ENCODE assay signal across 8 mouse cellular contexts in the genomic region with DNA sequence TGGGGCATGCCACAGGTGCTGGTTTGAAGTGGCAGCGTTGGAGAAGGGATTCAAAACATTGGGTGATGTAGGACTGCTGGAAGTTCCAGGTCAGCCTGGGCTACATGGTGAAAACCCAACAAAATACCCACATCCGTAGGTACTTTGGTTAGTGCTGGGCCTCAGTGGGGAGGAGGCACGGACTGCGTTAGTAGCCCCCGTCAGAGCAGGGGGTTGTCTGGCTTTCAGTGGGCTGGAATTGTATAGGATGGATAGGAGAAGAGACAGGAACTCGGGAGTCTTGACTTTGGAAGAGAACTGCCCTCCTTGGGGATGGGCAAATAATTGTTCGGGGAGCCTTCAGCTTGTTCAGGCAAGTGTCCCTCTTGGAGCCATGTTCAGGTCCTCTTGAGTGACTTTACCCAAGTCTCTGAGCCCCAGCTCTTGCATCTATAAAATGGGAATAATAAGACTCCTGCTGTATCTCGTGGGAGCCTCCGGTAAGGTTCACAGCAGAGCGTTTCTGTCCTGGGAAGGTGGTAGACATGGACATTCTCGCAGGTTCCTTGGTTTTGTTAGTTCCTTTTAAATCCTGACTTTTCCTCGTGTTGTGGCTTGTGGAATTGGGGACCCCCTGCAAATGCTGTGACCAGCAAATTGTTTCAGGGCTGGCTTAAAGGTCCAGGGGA. TPM values are rescaled to one million over a fixed set of nuclear protein-coding genes. Genes with fewer than 3 reads are reported as not detected.
DNase-seq lines count a peak whose midpoint lies in the region; ATAC-seq and TF ChIP-seq lines count a peak whose summit lies in the region.

No protein-coding gene starts in this region.

- 9% methylated on average over 12 of the region's 12 CpGs for WGBS in heart, embryonic 13.5 days
- 11% methylated on average over 12 of the region's 12 CpGs for WGBS in forebrain, postnatal 0 days
- 32% methylated on average over 12 of the region's 12 CpGs for WGBS in macrophage (ENCODE audit: missing documents)

- H3K79me2 ChIP-seq in macrophage (ENCODE audit: inconsistent target) = peaks cover 61% of the 10 kb centered on the region

- peak overlapping the region; percentile 96 for H3K9ac ChIP-seq in heart, embryonic 13.5 days
- peak overlapping the region; percentile 94 for H3K9ac ChIP-seq in ES-E14 (ENCODE audit: insufficient read depth, low read depth, low read length, poor library complexity, severe bottlenecking)
- peak overlapping the region; percentile 99 for H3K9ac ChIP-seq in forebrain, postnatal 0 days

- H3K27ac ChIP-seq in heart, embryonic 13.5 days (replicated peaks) = peak overlapping the region; percentile 97
- peak overlapping the region; percentile 26; the same call in 1 of the 2 replicates for H3K27ac ChIP-seq in ES-E14 (ENCODE audit: insufficient read depth, low read depth, low read length, poor library complexity, severe bottlenecking)
- H3K27ac ChIP-seq in forebrain, postnatal 0 days (ENCODE audit: low read depth, low read length) = peak overlapping the region; percentile 100
- 0 out of 2 replicates have a peak overlapping the region, but pooled peaks have one; percentile 36 for H3K27ac ChIP-seq in macrophage

- no peak for DNase-seq in heart, adult 8-10 months (ENCODE audit: low spot score)
- DNase-seq in ES-E14 (ENCODE audit: low read depth, low spot score) = no peak
- no peak for DNase-seq in forebrain, postnatal 0 days
- no peak for DNase-seq in right cerebral cortex, adult 2 months (ENCODE audit: low spot score in 2 of 2)
- DNase-seq in frontal cortex, postnatal 36 days (ENCODE audit: low spot score in 2 of 2) = no peak
- no peak for DNase-seq in frontal cortex, postnatal 25 days (ENCODE audit: low spot score in 2 of 2)

- no peak for TF ChIP-seq CTCF in forebrain, postnatal 0 days (IDR thresholded peaks at IDR 0.05; ENCODE audit: low read depth)

- no peaks in the 10 kb centered on the region for H3K36me3 ChIP-seq in heart, embryonic 13.5 days
- H3K36me3 ChIP-seq in ES-E14 (ENCODE audit: control insufficient read depth, insufficient read depth, low read length, poor library complexity, severe bottlenecking) = no peaks in the 10 kb centered on the region
- H3K36me3 ChIP-seq in forebrain, postnatal 0 days (ENCODE audit: insufficient read depth) = no peaks in the 10 kb centered on the region
- no peaks in the 10 kb centered on the region for H3K36me3 ChIP-seq in macrophage (ENCODE audit: inconsistent target)

- no peaks in the 10 kb centered on the region for H3K27me3 ChIP-seq in heart, embryonic 13.5 days (replicated peaks)
- H3K27me3 ChIP-seq in forebrain, postnatal 0 days (ENCODE audit: insufficient read depth, low read length) = no peaks in the 10 kb centered on the region

- ATAC-seq in heart, embryonic 13.5 days (ENCODE audit: extremely low read depth, insufficient number of reproducible peaks, low FRiP score, low TSS enrichment) = no peak
- no peak; the same call in 1 of the 2 replicates for ATAC-seq in forebrain, postnatal 0 days

- in situ Hi-C loops in ES-E14 (cut with MboI; ENCODE audit: low sequenced_read_pairs in 2 of 2, unreplicated experiment in 2 of 2) = no loop called here

- H3K9me3 ChIP-seq in heart, embryonic 13.5 days = no peaks in the 10 kb centered on the region
- H3K9me3 ChIP-seq in ES-E14 (ENCODE audit: control insufficient read depth, insufficient read depth, low read depth, low read length) = no peaks in the 10 kb centered on the region
- no peaks in the 10 kb centered on the region for H3K9me3 ChIP-seq in forebrain, postnatal 0 days (ENCODE audit: low read length)

- H3K4me3 ChIP-seq in heart, embryonic 13.5 days = peak overlapping the region; percentile 75
- H3K4me3 ChIP-seq in ES-E14 (ENCODE audit: insufficient read depth in 1 of 2, low read depth in 1 of 2, low read length in 2 of 2, poor library complexity in 1 of 2, severe bottlenecking in 1 of 2) (peak overlapping the region; percentile 68 to 93), macrophage (ENCODE audit: inconsistent target) (peak overlapping the region; percentile 85)
- H3K4me3 ChIP-seq in forebrain, postnatal 0 days (ENCODE audit: low read depth, low read length) = peak overlapping the region; percentile 93

- peaks cover 63% of the 10 kb centered on the region for H3K4me1 ChIP-seq in heart, embryonic 13.5 days
- peaks cover 8 to 34% of the 10 kb centered on the region in 2 experiments for H3K4me1 ChIP-seq in ES-E14 (ENCODE audit: control insufficient read depth in 2 of 2, insufficient read depth in 2 of 2, low read length in 2 of 2, poor library complexity in 1 of 2)
- peaks cover 35% of the 10 kb centered on the region for H3K4me1 ChIP-seq in forebrain, postnatal 0 days (ENCODE audit: insufficient read depth)

- H3K4me2 ChIP-seq in heart, embryonic 13.5 days = peak overlapping the region; percentile 89
- H3K4me2 ChIP-seq in forebrain, postnatal 0 days (ENCODE audit: low read depth) = peak overlapping the region; percentile 62

TF ChIP-seq in ES-E14, 5 proteins besides CTCF, POLR2A, EP300 and RAD21:
- TF ChIP-seq MAFK (IDR thresholded peaks at IDR 0.05; ENCODE audit: insufficient read depth, low read depth, low read length) (no peak), ZNF384 (IDR thresholded peaks at IDR 0.05; ENCODE audit: low read depth, low read length) (no peak), ZC3H11A (IDR thresholded peaks at IDR 0.05; ENCODE audit: borderline replicate concordance, low read depth, low read length) (no peak), HCFC1 (IDR thresholded peaks at IDR 0.05; ENCODE audit: borderline replicate concordance, insufficient read depth, low read length) (no peak), CHD2 (IDR thresholded peaks at IDR 0.05; ENCODE audit: low read depth, low read length) (no peak)

RNA-seq across cellular contexts. Expression of a gene that starts 1.6 kb away (rescaled TPM):
- polyA plus RNA-seq in heart, embryonic 13.5 days (2015; fragmentation: Nextera tagmentation; extraction: Ambion mirVana) = 24.5 and 25.1 TPM in 2 replicates
- 10 to 100 TPM; 83.5 to 94.1 (median 89.2) TPM for total RNA-seq in heart, adult 8-10 months (2022)
- total RNA-seq in ES-E14 (2012; rRNA removed) = 75.1 and 88.5 TPM in 2 replicates
- total RNA-seq in forebrain, postnatal 0 days (2014; rRNA removed) = 92.1 and 131 TPM in 2 replicates
- 40.7 and 60.4 TPM in 2 replicates for polyA plus RNA-seq in forebrain, postnatal 0 days (2015; fragmentation: Nextera tagmentation; extraction: Ambion mirVana)
- 100 to 1,000 TPM in 8 of 26 experiments, 10 to 100 TPM in 18; 40.4 to 240 (median 83.4) TPM for total RNA-seq in macrophage (2018; cell fraction: chromatin; rRNA removed)
- 10 to 100 TPM; 22.1 to 56.8 (median 40.4) TPM for total RNA-seq in macrophage (2018; cell fraction: cytosol; rRNA removed)
- 10 to 100 TPM; 46.0 to 87.3 (median 63.8) TPM for total RNA-seq in macrophage (2018; cell fraction: nucleus; rRNA removed)
- 23.6 to 29.1 TPM (median 26.7 TPM) in 3 replicates for polyA plus RNA-seq in macrophage (2018)

RNA-seq across cellular contexts. Expression of a gene that starts 57.2 kb away (rescaled TPM):
- 13.9 and 14.2 TPM in 2 replicates for polyA plus RNA-seq in heart, embryonic 13.5 days (2015; fragmentation: Nextera tagmentation; extraction: Ambion mirVana)
- total RNA-seq in heart, adult 8-10 months (2022) = 10 to 100 TPM; 34.7 to 48.9 (median 42.6) TPM
- 1.4 and 4.3 TPM in 2 replicates for total RNA-seq in ES-E14 (2012; rRNA removed)
- total RNA-seq in forebrain, postnatal 0 days (2014; rRNA removed) = 21.5 and 28.6 TPM in 2 replicates
- 23.4 and 24.0 TPM in 2 replicates for polyA plus RNA-seq in forebrain, postnatal 0 days (2015; fragmentation: Nextera tagmentation; extraction: Ambion mirVana)
- 1 to 10 TPM in 7 of 26 experiments, under 1 TPM in 8, not detected in 11; 0.36 to 3.1 (median 0.80) TPM for total RNA-seq in macrophage (2018; cell fraction: chromatin; rRNA removed)
- total RNA-seq in macrophage (2018; cell fraction: cytosol; rRNA removed) = 1 to 10 TPM in 15 of 26 experiments, under 1 TPM in 11; 0.19 to 1.8 (median 1.3) TPM
- total RNA-seq in macrophage (2018; cell fraction: nucleus; rRNA removed) = 1 to 10 TPM in 10 of 26 experiments, under 1 TPM in 11, not detected in 5; 0.42 to 2.0 (median 0.98) TPM
- polyA plus RNA-seq in macrophage (2018) = 0.75 to 1.4 TPM (median 0.87 TPM) in 3 replicates

Comparison
In these comparisons a context has a peak if more than half of its experiments do, and no peak if none do; other contexts are left out.
1. H3K27ac ChIP-seq: peak in every context shown above with its lines; median percentile 100 in forebrain, postnatal 0 days; 97 in heart, embryonic 13.5 days; 36 in macrophage; 26 in ES-E14.